In the genomic region with DNA sequence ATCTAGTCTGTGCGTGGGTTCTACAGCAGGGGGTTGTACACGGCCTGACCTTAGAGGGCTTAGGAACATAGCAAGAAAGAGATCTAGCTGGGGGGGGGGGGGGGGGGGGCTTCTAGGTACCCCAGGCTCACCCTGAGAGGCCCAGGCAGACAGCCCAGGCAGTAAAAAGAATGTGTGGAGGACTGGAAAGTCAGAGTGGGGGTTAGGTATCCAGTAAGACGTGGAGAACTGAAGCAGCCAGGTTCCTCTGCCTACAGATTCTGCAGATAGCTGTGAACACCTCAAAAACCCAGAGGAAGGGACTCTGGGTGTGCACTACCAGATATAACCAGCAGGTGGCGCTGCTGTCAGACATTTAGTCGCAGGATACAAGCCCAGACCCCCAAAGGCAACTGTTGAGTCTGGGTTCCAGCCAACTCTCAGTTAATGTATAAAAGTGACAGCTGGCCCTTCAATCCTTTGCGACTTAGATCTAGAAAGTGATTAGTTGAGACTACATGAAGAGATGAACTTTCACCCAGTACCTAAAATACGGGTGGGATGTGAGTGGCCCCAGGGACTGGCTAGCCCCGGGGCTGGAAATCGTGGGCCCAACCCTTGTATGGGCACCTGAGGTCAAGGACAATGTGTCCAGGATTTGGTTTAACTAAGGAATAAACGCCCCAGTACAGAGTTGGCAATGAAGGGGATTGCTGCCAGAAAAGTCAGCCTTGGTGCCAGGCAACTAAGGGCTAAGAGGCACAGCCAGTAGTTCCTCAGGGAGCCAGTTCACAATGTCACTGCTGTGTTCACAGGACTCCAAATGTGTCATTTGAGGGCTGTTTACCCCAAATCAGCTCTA, we compare ENCODE assay signal across 8 mouse cellular contexts.
DNase-seq lines count a peak whose midpoint lies in the region; ATAC-seq and TF ChIP-seq lines count a peak whose summit lies in the region.

No protein-coding gene starts in this region.

- H3K4me3 ChIP-seq in heart, adult 2 months, result no peak overlapping the region
- H3K4me3 ChIP-seq in kidney, embryonic 16.5 days (ENCODE audit: low read length), result no peak overlapping the region
- no peak overlapping the region for H3K4me3 ChIP-seq in liver, embryonic 13.5 days (replicated peaks)
- no peak overlapping the region for H3K4me3 ChIP-seq in neural tube, embryonic 14.5 days (ENCODE audit: low read depth, low read length)
- H3K4me3 ChIP-seq in thymus, adult 2 months (ENCODE audit: control insufficient read depth, insufficient read depth, low read length), result no peak overlapping the region

- no peak overlapping the region for H3K4me2 ChIP-seq in kidney, embryonic 16.5 days (replicated peaks; ENCODE audit: low read depth, low read length)
- H3K4me2 ChIP-seq in liver, embryonic 13.5 days, result no peak overlapping the region
- no peak overlapping the region for H3K4me2 ChIP-seq in neural tube, embryonic 14.5 days (ENCODE audit: low read depth, low read length)

- no peaks in the 10 kb centered on the region for H3K27me3 ChIP-seq in heart, adult 2 months (ENCODE audit: control insufficient read depth, insufficient read depth, low read length)
- no peaks in the 10 kb centered on the region for H3K27me3 ChIP-seq in kidney, embryonic 16.5 days (ENCODE audit: insufficient read depth, low read length)
- no peaks in the 10 kb centered on the region for H3K27me3 ChIP-seq in liver, embryonic 13.5 days
- no peaks in the 10 kb centered on the region for H3K27me3 ChIP-seq in neural tube, embryonic 14.5 days (ENCODE audit: control insufficient read depth, insufficient read depth, low read length)
- no peaks in the 10 kb centered on the region for H3K27me3 ChIP-seq in thymus, adult 2 months (ENCODE audit: control insufficient read depth, insufficient read depth, low read length)

- 30% methylated on average over 10 of the region's 10 CpGs for WGBS in heart, adult 2 months
- 33% methylated on average over 10 of the region's 10 CpGs for WGBS in kidney, embryonic 16.5 days
- WGBS in liver, embryonic 13.5 days (ENCODE audit: insufficient replicate concordance), result 26% methylated on average over 10 of the region's 10 CpGs
- 31% methylated on average over 10 of the region's 10 CpGs for WGBS in neural tube, embryonic 14.5 days
- WGBS in thymus, adult 2 months, result 33% methylated on average over 10 of the region's 10 CpGs

- no peak overlapping the region for H3K27ac ChIP-seq in heart, adult 2 months
- H3K27ac ChIP-seq in kidney, embryonic 16.5 days (ENCODE audit: low read length), result no peak overlapping the region
- H3K27ac ChIP-seq in liver, embryonic 13.5 days, result no peak overlapping the region
- no peak overlapping the region for H3K27ac ChIP-seq in neural tube, embryonic 14.5 days (ENCODE audit: low read depth, low read length)
- no peak overlapping the region for H3K27ac ChIP-seq in thymus, adult 2 months (ENCODE audit: control insufficient read depth, insufficient read depth, low read length)

- no peaks in the 10 kb centered on the region for H3K79me2 ChIP-seq in heart, adult 2 months (replicated peaks; ENCODE audit: control insufficient read depth, insufficient read depth, low read length)

- no peak for TF ChIP-seq POLR2A in heart, adult 2 months (IDR thresholded peaks at IDR 0.05; ENCODE audit: insufficient read depth, low read depth, low read length)
- TF ChIP-seq POLR2A in thymus, adult 2 months (IDR thresholded peaks at IDR 0.05; ENCODE audit: control insufficient read depth, extremely low read depth, insufficient read depth, low read length, poor library complexity), result no peak

- no peaks in the 10 kb centered on the region for H3K36me3 ChIP-seq in heart, adult 2 months (ENCODE audit: control insufficient read depth, insufficient read depth, low read length)
- no peaks in the 10 kb centered on the region for H3K36me3 ChIP-seq in kidney, embryonic 16.5 days (ENCODE audit: insufficient read depth, low read length)
- no peaks in the 10 kb centered on the region for H3K36me3 ChIP-seq in liver, embryonic 13.5 days
- no peaks in the 10 kb centered on the region for H3K36me3 ChIP-seq in neural tube, embryonic 14.5 days (ENCODE audit: control insufficient read depth, insufficient read depth, low read length)
- H3K36me3 ChIP-seq in thymus, adult 2 months (ENCODE audit: control insufficient read depth, insufficient read depth, low read length), result no peaks in the 10 kb centered on the region

- peak; percentile 50; the same call in 1 of the 2 replicates for ATAC-seq in kidney, embryonic 16.5 days (ENCODE audit: low FRiP score, low TSS enrichment)
- no peak for ATAC-seq in liver, embryonic 13.5 days (ENCODE audit: low read depth)
- peak; percentile 72; the same call in 1 of the 2 replicates for ATAC-seq in neural tube, embryonic 14.5 days (ENCODE audit: low read depth)

- H3K4me1 ChIP-seq in heart, adult 2 months (ENCODE audit: control insufficient read depth, insufficient read depth, low read length), result no peaks in the 10 kb centered on the region
- H3K4me1 ChIP-seq in kidney, embryonic 16.5 days (ENCODE audit: insufficient read depth, low read length), result peaks cover 20% of the 10 kb centered on the region
- H3K4me1 ChIP-seq in liver, embryonic 13.5 days (replicated peaks), result no peaks in the 10 kb centered on the region
- H3K4me1 ChIP-seq in neural tube, embryonic 14.5 days (ENCODE audit: control insufficient read depth, insufficient read depth, low read length), result peaks cover 9% of the 10 kb centered on the region; the same call in 1 of the 2 replicates
- no peaks in the 10 kb centered on the region for H3K4me1 ChIP-seq in thymus, adult 2 months (replicated peaks; ENCODE audit: control insufficient read depth, insufficient read depth, low read length)

- TF ChIP-seq EP300 in heart, adult 2 months (IDR thresholded peaks at IDR 0.05; ENCODE audit: insufficient read depth, low read depth, low read length), result no peak

- intact Hi-C loops in heart, adult 2 months (cut with DNase I), result loop anchor here (1.0 to 5.0 kb wide), 3 partner anchors 167 to 236 kb away; a partner anchor contains a TSS

- DNase-seq in ovary, postnatal 10 days (ENCODE audit: low spot score), result peak; percentile 78
- DNase-seq in ovary, adult 18-20 months (ENCODE audit: low spot score), result no peak
- peak; percentile 91 for DNase-seq in embryo, embryonic 11 days
- DNase-seq in heart, adult 2 months, result peak; percentile 60 to 81
- peak; percentile 27 for DNase-seq in liver, embryonic 13.5 days
- DNase-seq in thymus, adult 2 months, result peak; percentile 80

- no peak overlapping the region for H3K9ac ChIP-seq in heart, adult 2 months (ENCODE audit: low read depth, low read length)
- H3K9ac ChIP-seq in kidney, embryonic 16.5 days (replicated peaks; ENCODE audit: low read length), result no peak overlapping the region
- H3K9ac ChIP-seq in liver, embryonic 13.5 days, result no peak overlapping the region
- no peak overlapping the region for H3K9ac ChIP-seq in neural tube, embryonic 14.5 days (replicated peaks; ENCODE audit: low read depth, low read length)

- H3K9me3 ChIP-seq in kidney, embryonic 16.5 days (ENCODE audit: low read length), result no peaks in the 10 kb centered on the region
- H3K9me3 ChIP-seq in liver, embryonic 13.5 days (replicated peaks), result no peaks in the 10 kb centered on the region
- H3K9me3 ChIP-seq in neural tube, embryonic 14.5 days (ENCODE audit: control insufficient read depth, low read length), result no peaks in the 10 kb centered on the region

- TF ChIP-seq CTCF in heart, adult 2 months (IDR thresholded peaks at IDR 0.05), result peak; percentile 91
- TF ChIP-seq CTCF in thymus, adult 2 months (IDR thresholded peaks at IDR 0.05; ENCODE audit: borderline replicate concordance, control insufficient read depth, extremely low read depth, insufficient read depth, low read length, poor library complexity), result peak; percentile 46; the same call in 1 of the 2 replicates
